Mouse (Mus musculus) liver, adult 2 months (tissue): Measurements from ENCODE around the gene Mlh3. TPM values are rescaled to one million over a fixed set of nuclear protein-coding genes. Genes with fewer than 3 reads are reported as not detected.
A peak's percentile ranks its signal among the peaks of the same experiment; 100 is the strongest.

ENCODE experiments used
- DNase-seq: peaks from one replicate; pipeline ENCODE4 v3.0.0-alpha.2; 2011; ENCODE audit warnings: low read depth, low spot score; ENCODE audit errors: extremely low read depth
- H3K27ac ChIP-seq: fragments of 200-500 bp; replicated peaks from 2 replicates; pipeline ENCODE4 v1.5.1; 2012; ENCODE audit warnings: low read depth, mild to moderate bottlenecking, control low read depth, inconsistent platforms, low read length; ENCODE audit not compliant: insufficient read depth
- H3K27me3 ChIP-seq: fragments of 200-500 bp; 2 replicates; pipeline ENCODE4 v1.6.1; 2012; ENCODE audit warnings: mild to moderate bottlenecking, moderate library complexity, low read length, inconsistent platforms; ENCODE audit not compliant: control insufficient read depth, insufficient read depth
- H3K36me3 ChIP-seq: fragments of 200-500 bp; 2 replicates; pipeline ENCODE4 v1.6.1; 2012; ENCODE audit warnings: low read length, inconsistent platforms; ENCODE audit not compliant: control insufficient read depth, insufficient read depth
- H3K4me1 ChIP-seq: fragments of 200-500 bp; 2 replicates; pipeline ENCODE4 v1.6.1; 2011; ENCODE audit warnings: low read length; ENCODE audit not compliant: control insufficient read depth, insufficient read depth
- H3K4me3 ChIP-seq: fragments of 200-500 bp; 2 replicates; pipeline ENCODE4 v1.5.1; 2011; ENCODE audit warnings: low read depth, mild to moderate bottlenecking, control low read depth, low read length, moderate library complexity; ENCODE audit not compliant: insufficient read depth
- H3K79me2 ChIP-seq: fragments of 200-500 bp; 2 replicates; pipeline ENCODE4 v1.6.1; 2012; ENCODE audit warnings: inconsistent platforms, mild to moderate bottlenecking, low read length, moderate library complexity; ENCODE audit not compliant: control insufficient read depth, insufficient read depth
- H3K9ac ChIP-seq: fragments of 200-500 bp; 2 replicates; pipeline ENCODE4 v1.6.1; 2012; ENCODE audit warnings: low read depth, mild to moderate bottlenecking, control low read depth, inconsistent platforms, low read length
- CTCF ChIP-seq: fragments of 200-500 bp; IDR thresholded peaks from 2 replicates; pipeline ENCODE4 v1.5.1; 2011; ENCODE audit warnings: low read depth, low read length, control low read depth
- POLR2A ChIP-seq: fragments of 200-500 bp; IDR thresholded peaks from 2 replicates; pipeline ENCODE4 v1.6.1; 2011; ENCODE audit warnings: low read length, control low read depth; ENCODE audit not compliant: insufficient read depth; ENCODE audit errors: extremely low read depth
- WGBS: fragments of 180-500 bp; shearing (Covaris S2); methylation state at CpG from one replicate; pipeline ENCODE4 v1.1.7; 2018; 5-methylcytosine and 5-hydroxymethylcytosine counted together
- polyA plus RNA-seq: library from polyadenylated mRNA; depleted of rRNA; stranded (reverse); fragments of >200 nt; gene quantifications from 2 replicates; pipeline ENCODE4 v1.2.3, GENCODE M21; 2012
- total RNA-seq: library from RNA; depleted of rRNA; stranded (reverse); fragments of >200 nt; gene quantifications from 2 replicates; pipeline ENCODE4 v1.2.3, GENCODE M21; 2014

Mlh3 gene
- total and polyA plus RNA-seq, 2 experiments = 3.3 to 6.5 TPM

- WGBS = 83% methylated on average over 11 of the region's 11 CpGs
- Histone ChIP-seq H3K27ac (no peak overlapping the region), H3K4me1 (peaks cover 10% of the 10 kb centered on the region), H3K9ac (no peak overlapping the region), H3K79me2 (no peaks in the 10 kb centered on the region), H3K27me3 (no peaks in the 10 kb centered on the region), H3K4me3 (no peak overlapping the region), H3K36me3 (peaks cover 22% of the 10 kb centered on the region)
- TF ChIP-seq CTCF (no peak), POLR2A (no peak)
- DNase-seq = no peak
Measured at GRCm38 (mm10) chr12:85298127-85298834, 27.9 kb upstream of the Mlh3 start.

- Histone ChIP-seq H3K27ac (no peak overlapping the region), H3K27me3 (no peaks in the 10 kb centered on the region), H3K79me2 (peaks cover 2% of the 10 kb centered on the region; the same call in 1 of the 2 replicates), H3K9ac (no peak overlapping the region), H3K36me3 (peaks cover 20% of the 10 kb centered on the region), H3K4me3 (no peak overlapping the region), H3K4me1 (peaks cover 14% of the 10 kb centered on the region)
- TF ChIP-seq POLR2A = no peak
- TF ChIP-seq CTCF = no peak
- 90% methylated on average over 10 of the region's 10 CpGs for WGBS
- no peak for DNase-seq
Measured at GRCm38 (mm10) chr12:85297345-85297997, 27.1 kb upstream of the Mlh3 start.

- no peak overlapping the region for H3K4me3 ChIP-seq
- no peak for DNase-seq
- no peak overlapping the region for H3K27ac ChIP-seq
- 85% methylated on average over 5 of the region's 5 CpGs for WGBS
- no peak overlapping the region for H3K9ac ChIP-seq
- H3K27me3 ChIP-seq = no peaks in the 10 kb centered on the region
- H3K79me2 ChIP-seq = peaks cover 4% of the 10 kb centered on the region; the same call in 1 of the 2 replicates
- H3K36me3 ChIP-seq = peaks cover 15% of the 10 kb centered on the region
- TF ChIP-seq CTCF (no peak), POLR2A (no peak)
- H3K4me1 ChIP-seq = peaks cover 16% of the 10 kb centered on the region
Measured at GRCm38 (mm10) chr12:85296915-85297314, 26.5 kb upstream of the Mlh3 start.

- TF ChIP-seq POLR2A (no peak), CTCF (no peak)
- no peaks in the 10 kb centered on the region for H3K27me3 ChIP-seq
- no peak overlapping the region for H3K4me3 ChIP-seq
- no peak overlapping the region for H3K9ac ChIP-seq
- H3K79me2 ChIP-seq = peaks cover 8% of the 10 kb centered on the region; the same call in 1 of the 2 replicates
- 97% methylated on average over 2 of the region's 2 CpGs for WGBS
- peaks cover 19% of the 10 kb centered on the region for H3K4me1 ChIP-seq
- H3K27ac ChIP-seq = no peak overlapping the region
- no peak for DNase-seq
- H3K36me3 ChIP-seq = peaks cover 4% of the 10 kb centered on the region; the same call in 1 of the 2 replicates
Measured at GRCm38 (mm10) chr12:85295506-85295905, 25.1 kb upstream of the Mlh3 start.

- H3K79me2 ChIP-seq = peaks cover 17% of the 10 kb centered on the region; the same call in 1 of the 2 replicates
- H3K9ac ChIP-seq = no peak overlapping the region
- no peaks in the 10 kb centered on the region for H3K27me3 ChIP-seq
- no peak overlapping the region for H3K27ac ChIP-seq
- peak; percentile 41 for DNase-seq
- TF ChIP-seq POLR2A (no peak), CTCF (peak; percentile 14; the same call in 1 of the 2 replicates)
- no peak overlapping the region for H3K4me3 ChIP-seq
- peaks cover 3% of the 10 kb centered on the region; the same call in 1 of the 2 replicates for H3K36me3 ChIP-seq
- H3K4me1 ChIP-seq = peaks cover 17% of the 10 kb centered on the region
Measured at GRCm38 (mm10) chr12:85292906-85293305, 22.5 kb upstream of the Mlh3 start.

- no peak for TF ChIP-seq POLR2A
- no peak for TF ChIP-seq CTCF
- H3K36me3 ChIP-seq = 0 out of 2 replicates have a peak, but pooled peaks cover 3% of the 10 kb centered on the region
- 55% methylated on average over 6 of the region's 6 CpGs for WGBS
- peaks cover 17% of the 10 kb centered on the region; the same call in 1 of the 2 replicates for H3K79me2 ChIP-seq
- no peak overlapping the region for H3K9ac ChIP-seq
- peak; percentile 46 for DNase-seq
- no peaks in the 10 kb centered on the region for H3K27me3 ChIP-seq
- H3K4me3 ChIP-seq = no peak overlapping the region
- H3K27ac ChIP-seq = no peak overlapping the region
- H3K4me1 ChIP-seq = peaks cover 17% of the 10 kb centered on the region
Measured at GRCm38 (mm10) chr12:85292288-85292687, 21.9 kb upstream of the Mlh3 start.
